Mouse (Mus musculus): ENCODE data around the gene Smarcc1. TPM values are rescaled to one million over a fixed set of nuclear protein-coding genes. Genes with fewer than 3 reads are reported as not detected.
"Not testable (repeated sequence)": the region's sequence is repeated elsewhere in the genome, so short reads cannot be mapped to it uniquely, and the experiment has no call there.

Smarcc1 gene
- 216 and 230 TPM in 2 replicates for polyA plus RNA-seq (2016; fragmentation: Nextera tagmentation; extraction: Ambion mirVana)

- H3K9ac ChIP-seq, result peak within 1 kb of the TSS; percentile 83
- peaks cover 14% of the 10 kb centered on the region for H3K4me1 ChIP-seq
- under 1% methylated on average over 79 of the region's 79 CpGs for WGBS
- H3K4me3 ChIP-seq, result peak within 1 kb of the TSS; percentile 80
- H3K4me2 ChIP-seq (replicated peaks), result peak within 1 kb of the TSS; percentile 75
- peak within 1 kb of the TSS; percentile 97 for H3K27ac ChIP-seq
- H3K9me3 ChIP-seq, result no peaks in the 10 kb centered on the region
- H3K27me3 ChIP-seq, result no peaks in the 10 kb centered on the region
- ATAC-seq (ENCODE audit: insufficient number of reproducible peaks, insufficient read depth, low FRiP score, low TSS enrichment), result peak; percentile 97
- H3K36me3 ChIP-seq, result peaks cover 13% of the 10 kb centered on the region
Observed at GRCm38 (mm10) chr9:110116977-110117778, at the start of gene Smarcc1. Smarcc1 (plus strand) TSS chr9:110117708.

GRCm38 (mm10) chr9:110068745-110069144, 48.8 kb upstream of the Smarcc1 start:
- H3K4me3 ChIP-seq, result no peak overlapping the region
- ATAC-seq (ENCODE audit: insufficient number of reproducible peaks, insufficient read depth, low FRiP score, low TSS enrichment), result no peak
- H3K9me3 ChIP-seq, result no peaks in the 10 kb centered on the region
- H3K4me1 ChIP-seq, result no peaks in the 10 kb centered on the region
- WGBS, result 91% methylated on average over 6 of the region's 6 CpGs
- H3K36me3 ChIP-seq, result peaks cover 61% of the 10 kb centered on the region
- no peaks in the 10 kb centered on the region for H3K27me3 ChIP-seq
- no peak overlapping the region for H3K27ac ChIP-seq
- no peak overlapping the region for H3K9ac ChIP-seq
- H3K4me2 ChIP-seq (replicated peaks), result no peak overlapping the region

GRCm38 (mm10) chr9:110070358-110070757, 47.1 kb upstream of the Smarcc1 start:
- H3K9me3 ChIP-seq, result no peaks in the 10 kb centered on the region
- no peak overlapping the region for H3K9ac ChIP-seq
- peaks cover 63% of the 10 kb centered on the region for H3K36me3 ChIP-seq
- no peaks in the 10 kb centered on the region for H3K27me3 ChIP-seq
- no peak overlapping the region for H3K27ac ChIP-seq
- H3K4me1 ChIP-seq, result no peaks in the 10 kb centered on the region
- no peak overlapping the region for H3K4me3 ChIP-seq
- no peak for ATAC-seq (ENCODE audit: insufficient number of reproducible peaks, insufficient read depth, low FRiP score, low TSS enrichment)
- H3K4me2 ChIP-seq (replicated peaks), result no peak overlapping the region
- 88% methylated on average over 9 of the region's 9 CpGs for WGBS

DNA sequence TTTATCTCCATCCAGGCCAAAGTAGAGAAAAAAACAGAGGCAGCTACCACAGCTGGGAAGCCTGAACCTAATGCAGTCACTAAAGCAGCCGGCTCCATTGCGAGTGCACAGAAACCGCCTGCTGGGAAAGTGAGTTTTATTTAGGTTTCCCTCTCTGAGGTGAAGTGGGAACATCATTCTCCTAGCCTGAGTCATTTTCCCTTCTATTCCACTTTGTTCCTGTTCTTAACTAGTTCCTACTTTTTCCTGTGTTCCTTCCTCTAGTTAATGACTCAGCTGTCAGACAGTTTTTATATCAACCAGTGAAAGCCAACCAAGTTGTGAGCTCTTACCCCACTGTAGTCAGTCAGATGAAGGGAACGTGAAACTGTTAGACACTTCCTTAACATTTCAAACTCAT, 46.5 kb upstream of the Smarcc1 start:
- H3K9me3 ChIP-seq, result no peaks in the 10 kb centered on the region
- no peak overlapping the region for H3K4me3 ChIP-seq
- H3K27ac ChIP-seq, result no peak overlapping the region
- WGBS, result 84% methylated on average over 4 of the region's 4 CpGs
- no peaks in the 10 kb centered on the region for H3K27me3 ChIP-seq
- H3K4me2 ChIP-seq (replicated peaks), result no peak overlapping the region
- ATAC-seq (ENCODE audit: insufficient number of reproducible peaks, insufficient read depth, low FRiP score, low TSS enrichment), result no peak
- no peaks in the 10 kb centered on the region for H3K4me1 ChIP-seq
- H3K9ac ChIP-seq, result no peak overlapping the region
- H3K36me3 ChIP-seq, result peaks cover 63% of the 10 kb centered on the region

DNA sequence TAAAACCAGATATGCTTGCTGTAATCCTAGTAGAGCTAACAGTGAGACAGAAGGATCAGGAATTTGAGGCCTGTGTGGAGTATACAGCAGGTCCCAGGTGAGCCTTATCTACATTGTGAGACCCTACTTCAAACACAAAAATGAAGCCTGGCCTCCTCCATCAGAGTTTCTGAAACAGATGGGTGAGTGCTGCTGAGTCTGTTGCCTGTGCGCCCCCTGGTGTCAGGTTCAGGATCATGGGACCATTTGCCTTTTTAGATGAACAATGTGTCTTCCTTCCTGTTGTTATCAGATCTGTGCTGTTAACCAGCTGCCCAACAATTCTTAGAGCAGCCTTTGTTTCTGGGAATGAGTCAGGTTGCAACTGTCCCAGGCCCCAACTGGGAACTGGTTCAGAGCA, 45.7 kb upstream of the Smarcc1 start:
- peak; percentile 72; the same call in 1 of the 2 replicates for ATAC-seq (ENCODE audit: insufficient number of reproducible peaks, insufficient read depth, low FRiP score, low TSS enrichment)
- Histone ChIP-seq H3K9me3 (no peaks in the 10 kb centered on the region), H3K4me1 (no peaks in the 10 kb centered on the region), H3K4me3 (no peak overlapping the region), H3K27me3 (no peaks in the 10 kb centered on the region), H3K9ac (no peak overlapping the region), H3K36me3 (peaks cover 60% of the 10 kb centered on the region), H3K4me2 (replicated peaks) (no peak overlapping the region), H3K27ac (no peak overlapping the region)
- WGBS, result 0% methylated on average over 1 of the region's 1 CpGs

DNA sequence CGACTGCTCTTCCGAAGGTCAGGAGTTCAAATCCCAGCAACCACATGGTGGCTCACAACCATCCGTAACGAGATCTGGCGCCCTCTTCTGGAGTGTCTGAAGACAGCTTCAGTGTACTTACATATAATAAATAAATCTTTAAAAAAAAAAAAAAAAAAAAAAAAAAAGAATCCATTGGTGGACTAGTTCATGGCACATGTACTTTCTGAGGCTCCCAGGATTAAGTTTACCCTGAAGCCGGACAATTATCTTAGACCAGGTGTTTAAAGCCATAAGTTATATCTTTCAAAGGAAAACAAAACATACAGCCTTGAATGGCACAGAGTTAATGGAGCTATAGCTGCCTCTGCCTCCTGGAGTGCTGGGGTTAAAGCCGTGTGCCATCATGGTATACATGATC, 41.0 kb upstream of the Smarcc1 start:
- H3K36me3 ChIP-seq, result peaks cover 51% of the 10 kb centered on the region
- H3K27me3 ChIP-seq; H3K4me1 ChIP-seq; H3K27ac ChIP-seq; H3K9ac ChIP-seq; H3K9me3 ChIP-seq; H3K4me2 ChIP-seq (replicated peaks); H3K4me3 ChIP-seq; ATAC-seq (ENCODE audit: insufficient number of reproducible peaks, insufficient read depth, low FRiP score, low TSS enrichment): not testable (repeated sequence)
- 74% methylated on average over 4 of the region's 7 CpGs for WGBS

DNA sequence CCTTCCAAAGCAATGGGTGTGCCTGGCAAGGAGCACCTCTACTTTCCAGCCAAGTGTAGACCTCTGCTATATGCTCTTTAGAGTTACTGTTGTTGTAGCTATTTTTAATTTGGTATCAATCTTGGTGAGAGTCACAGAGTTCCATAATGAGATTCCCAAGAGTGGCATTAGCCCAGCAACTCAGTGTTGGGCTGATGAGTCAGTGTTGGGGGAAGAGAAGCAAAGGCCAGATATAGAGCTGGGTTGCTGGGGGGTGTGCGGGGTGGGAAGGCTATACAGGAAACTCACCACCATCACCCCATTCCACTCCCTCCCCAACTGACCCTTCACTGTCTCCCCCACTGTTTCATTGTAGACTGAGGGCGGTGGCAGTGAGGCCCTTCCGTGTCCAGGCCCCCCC, 36.4 kb upstream of the Smarcc1 start:
- no peak for ATAC-seq (ENCODE audit: insufficient number of reproducible peaks, insufficient read depth, low FRiP score, low TSS enrichment)
- no peaks in the 10 kb centered on the region for H3K4me1 ChIP-seq
- H3K27ac ChIP-seq, result no peak overlapping the region
- WGBS, result 79% methylated on average over 3 of the region's 3 CpGs
- no peak overlapping the region for H3K4me3 ChIP-seq
- H3K4me2 ChIP-seq (replicated peaks), result no peak overlapping the region
- H3K36me3 ChIP-seq, result peaks cover 61% of the 10 kb centered on the region
- H3K27me3 ChIP-seq, result no peaks in the 10 kb centered on the region
- H3K9ac ChIP-seq, result no peak overlapping the region
- H3K9me3 ChIP-seq, result no peaks in the 10 kb centered on the region

DNA sequence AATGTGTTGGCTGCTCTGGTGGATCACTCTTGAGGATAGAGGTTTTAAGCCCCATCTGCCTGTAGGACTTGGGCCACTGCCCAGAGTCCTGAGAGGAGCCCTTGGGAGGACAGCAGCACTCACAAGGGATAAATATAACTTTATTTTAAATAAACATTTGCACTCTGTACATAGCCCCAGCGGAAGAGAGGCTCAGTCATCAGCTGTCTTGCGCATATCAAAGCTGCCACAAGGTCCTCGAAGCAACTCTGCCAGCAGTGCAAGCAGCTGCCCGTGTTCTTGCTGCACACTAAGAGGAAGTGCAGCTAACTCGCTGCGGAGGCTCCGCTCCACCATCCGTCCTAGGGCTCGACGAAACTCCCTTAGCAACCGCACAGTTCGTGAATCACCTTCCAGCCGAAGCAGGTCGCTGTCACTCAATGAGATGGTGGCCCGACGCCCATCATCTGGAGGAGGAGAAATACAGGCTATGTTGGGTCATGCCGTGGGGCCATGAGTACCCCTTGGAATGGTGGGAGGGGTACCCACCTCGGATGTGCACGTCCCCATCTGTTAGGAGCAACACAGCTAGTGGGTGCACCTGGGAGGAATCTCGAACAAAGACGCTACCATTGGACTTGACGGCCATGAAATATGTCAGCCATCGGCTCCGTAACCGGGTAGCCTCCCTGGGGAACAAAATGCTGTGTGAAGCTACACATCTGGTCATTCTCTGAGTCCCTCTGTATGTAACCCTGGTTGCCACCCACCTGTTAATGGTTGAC, 33.1 kb upstream of the Smarcc1 start:
- Histone ChIP-seq H3K36me3 (peaks cover 83% of the 10 kb centered on the region), H3K4me3 (no peak overlapping the region), H3K27me3 (no peaks in the 10 kb centered on the region), H3K4me2 (replicated peaks) (no peak overlapping the region), H3K9me3 (no peaks in the 10 kb centered on the region), H3K9ac (no peak overlapping the region), H3K4me1 (no peaks in the 10 kb centered on the region), H3K27ac (no peak overlapping the region)
- no peak for ATAC-seq (ENCODE audit: insufficient number of reproducible peaks, insufficient read depth, low FRiP score, low TSS enrichment)
- WGBS, result 89% methylated on average over 25 of the region's 25 CpGs

GRCm38 (mm10) chr9:110085693-110086092, 31.8 kb upstream of the Smarcc1 start:
- Histone ChIP-seq H3K27me3 (no peaks in the 10 kb centered on the region), H3K27ac (no peak overlapping the region), H3K4me3 (no peak overlapping the region), H3K4me2 (replicated peaks) (no peak overlapping the region), H3K9ac (no peak overlapping the region), H3K9me3 (no peaks in the 10 kb centered on the region), H3K36me3 (peaks cover 84% of the 10 kb centered on the region), H3K4me1 (no peaks in the 10 kb centered on the region)
- WGBS, result 94% methylated on average over 8 of the region's 8 CpGs
- no peak for ATAC-seq (ENCODE audit: insufficient number of reproducible peaks, insufficient read depth, low FRiP score, low TSS enrichment)

- no peak for ATAC-seq (ENCODE audit: insufficient number of reproducible peaks, insufficient read depth, low FRiP score, low TSS enrichment)
- peaks cover 85% of the 10 kb centered on the region for H3K36me3 ChIP-seq
Observed at GRCm38 (mm10) chr9:110093303-110093702, 24.2 kb upstream of the Smarcc1 start.

DNA sequence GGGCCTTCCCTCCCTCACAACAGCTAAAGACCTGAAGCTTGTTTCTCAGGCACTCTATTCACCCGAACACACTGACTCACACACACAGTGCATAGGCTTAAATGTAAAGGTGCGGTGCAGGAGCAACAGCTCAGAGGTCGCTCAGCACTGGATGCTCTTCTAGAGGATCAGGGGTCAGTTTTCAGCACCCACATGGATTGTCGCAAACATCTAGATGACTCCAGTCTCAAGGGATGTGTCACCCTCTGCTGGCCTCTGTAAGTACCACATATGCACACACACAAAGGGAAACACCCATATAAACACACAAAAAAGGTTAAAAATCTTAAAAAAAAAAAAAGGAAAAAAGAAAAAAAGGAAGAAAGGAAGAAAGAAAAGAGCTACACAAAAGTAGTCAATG, 22.7 kb upstream of the Smarcc1 start:
- H3K4me3 ChIP-seq, result no peak overlapping the region
- H3K27me3 ChIP-seq, result no peaks in the 10 kb centered on the region
- H3K9me3 ChIP-seq, result no peaks in the 10 kb centered on the region
- ATAC-seq (ENCODE audit: insufficient number of reproducible peaks, insufficient read depth, low FRiP score, low TSS enrichment), result no peak
- H3K4me2 ChIP-seq (replicated peaks), result no peak overlapping the region
- H3K36me3 ChIP-seq, result peaks cover 85% of the 10 kb centered on the region
- H3K9ac ChIP-seq, result no peak overlapping the region
- 94% methylated on average over 4 of the region's 4 CpGs for WGBS
- H3K4me1 ChIP-seq, result no peaks in the 10 kb centered on the region
- no peak overlapping the region for H3K27ac ChIP-seq

More at GRCm38 (mm10) chr9:110093303-110093702, 24.2 kb upstream of the Smarcc1 start:
- Histone ChIP-seq H3K27ac (no peak overlapping the region), H3K4me1 (no peaks in the 10 kb centered on the region), H3K9me3 (no peaks in the 10 kb centered on the region), H3K27me3 (no peaks in the 10 kb centered on the region), H3K9ac (no peak overlapping the region), H3K4me2 (replicated peaks) (no peak overlapping the region), H3K4me3 (no peak overlapping the region)
- 82% methylated on average over 4 of the region's 4 CpGs for WGBS

DNA sequence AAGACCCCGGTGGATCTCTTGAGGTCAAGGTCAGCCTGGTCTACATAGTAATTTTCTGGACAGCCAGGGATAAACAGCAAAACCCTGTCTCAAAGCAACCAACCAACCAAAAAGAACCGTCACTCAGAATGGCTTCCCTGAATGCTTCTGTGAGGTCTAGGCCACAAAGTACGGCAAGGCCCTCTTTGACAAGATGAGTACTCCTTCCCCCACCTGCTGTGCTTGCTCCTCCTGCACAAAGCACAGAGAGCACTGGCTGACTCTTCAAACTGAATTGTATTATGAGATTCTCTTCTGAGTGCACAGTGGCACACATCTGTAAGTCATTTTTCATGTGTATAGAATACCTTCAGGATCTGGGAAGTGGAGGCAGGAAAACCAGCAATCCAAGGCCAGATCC, 19.7 kb upstream of the Smarcc1 start:
- no peak overlapping the region for H3K4me3 ChIP-seq
- H3K4me1 ChIP-seq, result peaks cover 6% of the 10 kb centered on the region; the same call in 1 of the 2 replicates
- H3K27me3 ChIP-seq, result no peaks in the 10 kb centered on the region
- H3K9ac ChIP-seq, result no peak overlapping the region
- WGBS, result 83% methylated on average over 3 of the region's 3 CpGs
- no peak overlapping the region for H3K4me2 ChIP-seq (replicated peaks)
- peaks cover 64% of the 10 kb centered on the region for H3K36me3 ChIP-seq
- H3K27ac ChIP-seq, result no peak overlapping the region
- ATAC-seq (ENCODE audit: insufficient number of reproducible peaks, insufficient read depth, low FRiP score, low TSS enrichment), result no peak
- no peaks in the 10 kb centered on the region for H3K9me3 ChIP-seq

Data from embryonic facial prominence, embryonic 12.5 days (tissue).